Mouse (Mus musculus): ENCODE results near the gene Prss3.
"Not testable (repeated sequence)": the region's sequence is repeated elsewhere in the genome, so short reads cannot be mapped to it uniquely, and the experiment has no call there.

DNA sequence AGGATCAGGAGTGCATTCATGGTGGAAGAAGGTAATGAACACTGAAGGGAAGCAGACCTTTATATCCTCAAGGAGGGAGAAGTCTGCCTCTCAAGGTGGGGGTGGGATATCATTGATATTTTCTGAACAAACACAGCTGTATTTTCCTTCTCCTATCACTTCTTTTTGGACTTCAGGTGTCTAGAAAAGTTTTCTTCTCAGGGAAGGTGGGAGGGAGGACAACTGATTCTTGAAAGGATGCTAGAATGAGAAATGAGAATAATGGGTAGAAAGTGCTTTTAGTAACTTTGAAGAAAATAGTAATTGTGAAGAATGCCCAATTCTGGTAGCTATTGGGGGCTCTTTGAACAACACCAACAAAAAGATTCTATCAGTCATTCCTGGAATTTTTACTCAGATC, at the start of gene Prss3:
- not testable (repeated sequence) for TF ChIP-seq CTCF (IDR thresholded peaks at IDR 0.05; ENCODE audit: low read depth, low read length); POLR2A (IDR thresholded peaks at IDR 0.05; ENCODE audit: extremely low read depth, insufficient read depth, low read length)

Data from liver, adult 2 months (tissue).